Mouse (Mus musculus) spleen, embryonic (tissue): ENCODE data around the gene Dusp11.
"Not testable (repeated sequence)": the region's sequence is repeated elsewhere in the genome, so short reads cannot be mapped to it uniquely, and the experiment has no call there.

Source experiments
- CTCF ChIA-PET: fragments of 350-600 bp; sonication (Branson Sonifier 250); formaldehyde crosslinking; loops from one replicate; lab custom pipeline; 2022; lab: Charles Lee

Gene Dusp11

DNA sequence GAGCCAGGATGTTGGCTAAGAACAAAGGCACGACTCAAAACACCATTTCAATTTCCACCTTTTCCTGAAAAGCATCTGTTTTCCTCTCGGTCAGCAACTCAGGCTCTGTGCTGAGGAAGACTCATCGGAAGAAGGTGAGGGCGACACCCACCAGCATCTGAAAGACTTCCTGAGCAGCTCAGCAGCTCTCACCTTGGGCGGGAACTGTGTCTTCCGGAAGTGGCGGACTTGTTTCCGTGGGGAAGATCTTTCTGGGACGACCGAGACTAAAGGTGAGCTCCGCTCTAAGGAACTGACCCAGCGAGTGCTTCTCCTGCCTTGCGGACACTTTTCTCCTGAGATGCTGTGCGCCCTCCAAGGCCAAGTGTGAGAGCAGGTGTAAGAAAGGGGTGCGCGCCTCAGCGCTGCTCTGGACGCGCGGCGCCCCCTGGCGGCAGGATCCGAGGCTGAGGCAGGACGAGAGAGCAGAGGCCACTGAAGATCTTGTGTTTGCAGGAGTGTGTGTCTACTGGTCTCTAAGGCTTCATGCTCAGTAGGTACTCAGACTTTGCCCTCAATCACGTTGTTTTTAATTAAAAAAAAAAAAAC is 66.3 kb downstream of the Dusp11 start:
- CTCF ChIA-PET: not testable (repeated sequence)
